Mouse (Mus musculus) embryonic facial prominence, embryonic 15.5 days (tissue): ENCODE data around the gene Thbs2. TPM values are rescaled to one million over a fixed set of nuclear protein-coding genes. Genes with fewer than 3 reads are reported as not detected.

ENCODE experiments used
- ATAC-seq: fragments of 200-750 bp; cut with Nextera tagmentation; 2 replicates; pipeline ENCODE4 v1.8.0; 2017; ENCODE audit warnings: low read depth, moderate TSS enrichment; ENCODE audit not compliant: insufficient number of reproducible peaks, low FRiP score, low TSS enrichment
- H3K27ac ChIP-seq: fragments of 300-500 bp; sonication (generic); replicated peaks from 2 replicates; pipeline ENCODE4 v1.5.1; 2015; ENCODE audit warnings: mild to moderate bottlenecking, inconsistent platforms
- H3K27me3 ChIP-seq: fragments of 300-500 bp; sonication (generic); 2 replicates; pipeline ENCODE4 v1.6.1; 2015; ENCODE audit warnings: inconsistent platforms
- H3K36me3 ChIP-seq: fragments of 300-500 bp; sonication (generic); 2 replicates; pipeline ENCODE4 v1.6.1; 2015; ENCODE audit warnings: mild to moderate bottlenecking, inconsistent platforms
- H3K4me1 ChIP-seq: fragments of 300-500 bp; sonication (generic); 2 replicates; pipeline ENCODE4 v1.6.1; 2015; ENCODE audit warnings: inconsistent platforms
- H3K4me2 ChIP-seq: fragments of 300-500 bp; sonication (generic); replicated peaks from 2 replicates; pipeline ENCODE4 v1.6.1; 2015; ENCODE audit warnings: mild to moderate bottlenecking, inconsistent platforms
- H3K4me3 ChIP-seq: fragments of 300-500 bp; sonication (generic); replicated peaks from 2 replicates; pipeline ENCODE4 v1.5.1; 2015; ENCODE audit warnings: mild to moderate bottlenecking, inconsistent platforms
- H3K9ac ChIP-seq: fragments of 300-500 bp; sonication (generic); 2 replicates; pipeline ENCODE4 v1.6.1; 2015; ENCODE audit warnings: inconsistent platforms
- H3K9me3 ChIP-seq: fragments of 300-500 bp; sonication (generic); replicated peaks from 2 replicates; pipeline ENCODE4 v1.6.1; 2016; ENCODE audit warnings: inconsistent platforms
- WGBS: fragments of 180-500 bp; shearing (Covaris S2); methylation state at CpG from one replicate; pipeline ENCODE4 v1.1.7; 2015; 5-methylcytosine and 5-hydroxymethylcytosine counted together
- polyA plus RNA-seq: library from polyadenylated mRNA; unstranded; fragments of >200 nt; fragmentation: Nextera tagmentation; extraction: Ambion mirVana; gene quantifications from 2 replicates; pipeline ENCODE4 v1.2.1, GENCODE M21; 2015

Gene Thbs2
- polyA plus RNA-seq, 1 experiment from 2014 or later, result 86.0 TPM

- H3K27ac ChIP-seq, result no peak overlapping the region
- peaks cover 15% of the 10 kb centered on the region for H3K4me1 ChIP-seq
- no peak overlapping the region for H3K4me3 ChIP-seq
- no peak overlapping the region for H3K4me2 ChIP-seq
- no peaks in the 10 kb centered on the region for H3K36me3 ChIP-seq
- no peaks in the 10 kb centered on the region for H3K27me3 ChIP-seq
- H3K9me3 ChIP-seq, result no peaks in the 10 kb centered on the region
- no peak overlapping the region for H3K9ac ChIP-seq
- no peak for ATAC-seq
- WGBS, result 72% methylated on average over 6 of the region's 6 CpGs
Observed at GRCm38 (mm10) chr17:14697096-14697495, 3.1 kb upstream of the Thbs2 start.

GRCm38 (mm10) chr17:14696281-14696795 is 2.3 kb upstream of the Thbs2 start:
- no peak for ATAC-seq
- no peak overlapping the region for H3K4me2 ChIP-seq
- WGBS, result 90% methylated on average over 6 of the region's 6 CpGs

DNA sequence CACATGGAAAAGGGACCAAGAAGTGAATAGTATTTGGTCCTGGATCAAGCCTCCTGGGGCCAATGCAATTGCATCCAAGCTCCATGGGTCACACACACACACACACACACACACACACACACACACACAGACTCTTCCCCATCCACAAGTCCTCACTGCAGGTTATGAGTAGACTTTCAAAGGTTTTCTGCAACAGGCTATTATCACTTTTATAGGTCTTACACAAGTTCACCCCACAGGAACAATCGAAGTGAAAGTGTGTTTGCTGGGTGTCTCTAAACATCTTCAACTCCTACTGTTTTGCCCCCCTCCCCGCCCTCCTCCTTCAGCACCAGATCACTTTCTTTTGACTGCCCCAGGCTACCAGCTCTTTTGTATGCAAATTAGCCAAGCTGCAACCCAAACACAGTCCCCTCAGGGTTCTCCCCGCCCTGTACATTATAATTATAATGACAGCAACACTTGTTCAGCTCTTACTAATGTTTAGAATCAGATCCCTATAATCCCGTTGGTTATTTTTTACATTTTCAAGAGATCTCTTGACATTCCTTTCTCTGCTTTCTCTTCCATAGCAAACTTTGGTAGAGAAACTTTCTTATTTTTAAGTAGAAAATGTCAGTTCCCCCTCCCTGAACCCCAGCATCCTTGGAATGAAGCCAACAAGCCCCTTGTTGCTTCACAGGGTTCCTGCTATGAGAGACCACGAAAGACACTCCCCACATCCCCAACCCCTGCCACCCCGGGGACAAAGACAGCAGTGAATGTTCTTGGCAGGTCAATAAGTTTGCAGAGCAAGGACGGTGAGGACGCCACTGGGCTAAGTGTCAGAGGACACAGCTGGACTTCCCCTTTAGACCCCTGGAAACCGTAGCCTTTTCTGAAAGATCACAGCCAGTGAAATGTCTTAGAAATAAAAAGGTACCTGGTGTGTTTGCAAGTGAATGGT is 714 bp downstream of the Thbs2 start:
- peak overlapping the region; percentile 49 for H3K4me2 ChIP-seq
- H3K9ac ChIP-seq, result peak overlapping the region; percentile 21; the same call in 1 of the 2 replicates
- H3K9me3 ChIP-seq, result no peaks in the 10 kb centered on the region
- peak overlapping the region; percentile 83 for H3K27ac ChIP-seq
- no peaks in the 10 kb centered on the region for H3K27me3 ChIP-seq
- 6% methylated on average over 9 of the region's 9 CpGs for WGBS
- peaks cover 28% of the 10 kb centered on the region for H3K4me1 ChIP-seq
- ATAC-seq, result no peak
- peak overlapping the region; percentile 47 for H3K4me3 ChIP-seq
- 0 out of 2 replicates have a peak, but pooled peaks cover 12% of the 10 kb centered on the region for H3K36me3 ChIP-seq

More at GRCm38 (mm10) chr17:14696281-14696795, 2.3 kb upstream of the Thbs2 start:
- H3K9me3 ChIP-seq, result no peaks in the 10 kb centered on the region
- no peak overlapping the region for H3K9ac ChIP-seq
- H3K36me3 ChIP-seq, result no peaks in the 10 kb centered on the region
- no peak overlapping the region for H3K4me3 ChIP-seq
- no peaks in the 10 kb centered on the region for H3K27me3 ChIP-seq
- no peak overlapping the region for H3K27ac ChIP-seq
- H3K4me1 ChIP-seq, result peaks cover 21% of the 10 kb centered on the region

GRCm38 (mm10) chr17:14691901-14692300 is 2.1 kb downstream of the Thbs2 start:
- 48% methylated on average over 6 of the region's 6 CpGs for WGBS
- Histone ChIP-seq H3K4me1 (peaks cover 28% of the 10 kb centered on the region), H3K4me3 (peak overlapping the region; percentile 47), H3K27me3 (no peaks in the 10 kb centered on the region), H3K9ac (peak overlapping the region; percentile 18; the same call in 1 of the 2 replicates), H3K36me3 (0 out of 2 replicates have a peak, but pooled peaks cover 12% of the 10 kb centered on the region), H3K9me3 (no peaks in the 10 kb centered on the region), H3K4me2 (peak overlapping the region; percentile 49), H3K27ac (peak overlapping the region; percentile 83)
- no peak for ATAC-seq

GRCm38 (mm10) chr17:14691197-14691596 is 2.8 kb downstream of the Thbs2 start:
- 0 out of 2 replicates have a peak, but pooled peaks cover 12% of the 10 kb centered on the region for H3K36me3 ChIP-seq
- no peaks in the 10 kb centered on the region for H3K27me3 ChIP-seq
- H3K4me2 ChIP-seq, result peak overlapping the region; percentile 49
- H3K9ac ChIP-seq, result no peak overlapping the region
- peak overlapping the region; percentile 47 for H3K4me3 ChIP-seq
- WGBS, result 34% methylated on average over 4 of the region's 4 CpGs
- H3K27ac ChIP-seq, result peak overlapping the region; percentile 83
- ATAC-seq, result no peak
- H3K9me3 ChIP-seq, result no peaks in the 10 kb centered on the region
- H3K4me1 ChIP-seq, result peaks cover 28% of the 10 kb centered on the region

- no peak for ATAC-seq
- WGBS, result 91% methylated on average over 7 of the region's 7 CpGs
- Histone ChIP-seq H3K36me3 (peaks cover 60% of the 10 kb centered on the region), H3K4me3 (no peak overlapping the region), H3K27me3 (no peaks in the 10 kb centered on the region), H3K9ac (no peak overlapping the region), H3K4me1 (no peaks in the 10 kb centered on the region), H3K27ac (no peak overlapping the region), H3K4me2 (no peak overlapping the region), H3K9me3 (no peaks in the 10 kb centered on the region)
Observed at GRCm38 (mm10) chr17:14682836-14683235, 11.2 kb downstream of the Thbs2 start.

GRCm38 (mm10) chr17:14681047-14681446 is 13.0 kb downstream of the Thbs2 start:
- Histone ChIP-seq H3K9ac (no peak overlapping the region), H3K27me3 (no peaks in the 10 kb centered on the region), H3K9me3 (no peaks in the 10 kb centered on the region), H3K4me2 (no peak overlapping the region), H3K4me1 (no peaks in the 10 kb centered on the region), H3K36me3 (peaks cover 65% of the 10 kb centered on the region), H3K4me3 (no peak overlapping the region), H3K27ac (no peak overlapping the region)
- 87% methylated on average over 12 of the region's 12 CpGs for WGBS
- ATAC-seq, result no peak

GRCm38 (mm10) chr17:14677198-14677597 is 16.8 kb downstream of the Thbs2 start:
- no peak overlapping the region for H3K9ac ChIP-seq
- peaks cover 40% of the 10 kb centered on the region for H3K36me3 ChIP-seq
- H3K27me3 ChIP-seq, result no peaks in the 10 kb centered on the region
- no peak overlapping the region for H3K27ac ChIP-seq
- H3K9me3 ChIP-seq, result no peaks in the 10 kb centered on the region
- no peaks in the 10 kb centered on the region for H3K4me1 ChIP-seq
- 75% methylated on average over 8 of the region's 8 CpGs for WGBS
- no peak for ATAC-seq
- H3K4me2 ChIP-seq, result no peak overlapping the region
- H3K4me3 ChIP-seq, result no peak overlapping the region

- Histone ChIP-seq H3K4me3 (no peak overlapping the region), H3K36me3 (peaks cover 37% of the 10 kb centered on the region), H3K9ac (no peak overlapping the region), H3K4me2 (no peak overlapping the region), H3K4me1 (no peaks in the 10 kb centered on the region), H3K27ac (0 out of 2 replicates have a peak overlapping the region, but pooled peaks have one; percentile 12), H3K9me3 (no peaks in the 10 kb centered on the region), H3K27me3 (no peaks in the 10 kb centered on the region)
- peak; percentile 62; the same call in 1 of the 2 replicates for ATAC-seq
- WGBS, result 60% methylated on average over 2 of the region's 2 CpGs
Observed at GRCm38 (mm10) chr17:14675517-14675916, 18.5 kb downstream of the Thbs2 start.

DNA sequence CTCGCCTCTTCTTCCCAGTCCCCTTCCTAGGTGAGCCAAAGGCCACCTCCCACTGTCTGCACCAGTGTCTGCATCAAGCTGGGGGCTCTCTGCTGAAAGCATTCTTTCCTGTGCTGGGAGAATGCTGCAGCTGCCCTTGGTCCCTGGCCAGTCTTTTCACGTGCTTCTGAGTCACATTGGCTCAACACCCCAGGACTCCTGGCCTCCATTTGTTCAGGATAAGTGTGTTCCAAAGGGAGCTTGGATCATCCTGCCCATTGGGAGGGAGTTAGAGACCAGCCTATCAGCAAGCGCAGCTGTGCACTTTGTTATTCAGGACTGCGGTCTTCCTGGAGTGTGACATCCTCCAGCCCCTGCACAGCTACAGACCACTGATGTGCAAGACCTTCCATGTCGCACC is 21.6 kb downstream of the Thbs2 start:
- 55% methylated on average over 5 of the region's 5 CpGs for WGBS
- Histone ChIP-seq H3K4me3 (no peak overlapping the region), H3K4me1 (no peaks in the 10 kb centered on the region), H3K9me3 (no peaks in the 10 kb centered on the region), H3K9ac (no peak overlapping the region), H3K27ac (no peak overlapping the region), H3K27me3 (no peaks in the 10 kb centered on the region), H3K4me2 (no peak overlapping the region), H3K36me3 (peaks cover 38% of the 10 kb centered on the region; the same call in 1 of the 2 replicates)
- ATAC-seq, result no peak

DNA sequence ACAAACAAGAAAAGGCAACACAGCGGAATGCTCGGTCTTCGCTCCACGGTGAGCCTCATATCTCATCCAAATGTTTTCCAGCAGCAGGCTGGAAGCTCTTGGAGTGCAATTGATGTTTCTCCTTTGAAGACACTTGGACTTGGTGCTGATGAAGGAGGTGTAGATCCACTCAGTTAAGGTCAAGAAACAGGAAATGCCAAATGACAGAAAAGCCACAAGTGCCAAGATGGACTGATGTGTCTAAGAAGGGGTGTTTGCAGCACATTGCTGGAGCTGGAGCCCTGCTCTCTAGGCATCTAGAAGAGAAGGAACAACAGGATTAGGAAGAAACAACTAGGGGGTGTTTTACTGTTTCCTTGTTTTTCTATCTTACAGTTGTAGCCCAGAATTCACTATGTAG is 26.8 kb downstream of the Thbs2 start:
- H3K4me3 ChIP-seq, result no peak overlapping the region
- H3K4me1 ChIP-seq, result no peaks in the 10 kb centered on the region
- H3K27ac ChIP-seq, result no peak overlapping the region
- no peak overlapping the region for H3K9ac ChIP-seq
- no peak for ATAC-seq
- no peaks in the 10 kb centered on the region for H3K27me3 ChIP-seq
- H3K4me2 ChIP-seq, result no peak overlapping the region
- WGBS, result 72% methylated on average over 4 of the region's 4 CpGs
- H3K36me3 ChIP-seq, result peaks cover 34% of the 10 kb centered on the region; the same call in 1 of the 2 replicates
- no peaks in the 10 kb centered on the region for H3K9me3 ChIP-seq
